Mouse (Mus musculus) midbrain, embryonic 12.5 days (tissue): ENCODE measurements around the gene Dnal1. TPM values are rescaled to one million over a fixed set of nuclear protein-coding genes. Genes with fewer than 3 reads are reported as not detected.

ENCODE experiments used
- ATAC-seq: fragments of 200-750 bp; cut with Nextera tagmentation; 2 replicates; pipeline ENCODE4 v1.8.0; 2017; ENCODE audit warnings: low read depth, moderate TSS enrichment, moderate library complexity; ENCODE audit not compliant: low FRiP score
- H3K27ac ChIP-seq: fragments of 300-500 bp; sonication (generic); replicated peaks from 2 replicates; pipeline ENCODE4 v1.5.1; 2016; ENCODE audit warnings: mild to moderate bottlenecking
- H3K27me3 ChIP-seq: fragments of 300-500 bp; sonication (generic); 2 replicates; pipeline ENCODE4 v1.6.1; 2016; ENCODE audit warnings: mild to moderate bottlenecking
- H3K36me3 ChIP-seq: fragments of 300-500 bp; sonication (generic); 2 replicates; pipeline ENCODE4 v1.6.1; 2016
- H3K4me1 ChIP-seq: fragments of 300-500 bp; sonication (generic); 2 replicates; pipeline ENCODE4 v1.6.1; 2016
- H3K4me2 ChIP-seq: fragments of 300-500 bp; sonication (generic); replicated peaks from 2 replicates; pipeline ENCODE4 v1.6.1; 2016; ENCODE audit warnings: mild to moderate bottlenecking, moderate library complexity
- H3K4me3 ChIP-seq: fragments of 300-500 bp; sonication (generic); 2 replicates; pipeline ENCODE4 v1.5.1; 2016; ENCODE audit warnings: mild to moderate bottlenecking
- H3K9ac ChIP-seq: fragments of 300-500 bp; sonication (generic); replicated peaks from 2 replicates; pipeline ENCODE4 v1.6.1; 2016; ENCODE audit warnings: mild to moderate bottlenecking, moderate library complexity
- H3K9me3 ChIP-seq: fragments of 300-500 bp; sonication (generic); 2 replicates; pipeline ENCODE4 v1.6.1; 2016; ENCODE audit warnings: mild to moderate bottlenecking
- WGBS: fragments of 180-500 bp; shearing (Covaris S2); methylation state at CpG from one replicate; pipeline ENCODE4 v1.1.7; 2016; 5-methylcytosine and 5-hydroxymethylcytosine counted together
- polyA plus RNA-seq: library from polyadenylated mRNA; unstranded; fragments of >200 nt; fragmentation: Nextera tagmentation; extraction: Ambion mirVana; gene quantifications from 2 replicates; pipeline ENCODE4 v1.2.1, GENCODE M21; 2016

The Dnal1 gene
- polyA plus RNA-seq, 1 experiment from 2014 or later = 7.4 TPM

- Histone ChIP-seq H3K4me3 (no peak overlapping the region), H3K27me3 (no peaks in the 10 kb centered on the region), H3K36me3 (peaks cover 4% of the 10 kb centered on the region), H3K4me2 (no peak overlapping the region), H3K9me3 (no peaks in the 10 kb centered on the region), H3K4me1 (peaks cover 63% of the 10 kb centered on the region), H3K9ac (no peak overlapping the region), H3K27ac (no peak overlapping the region)
- 62% methylated on average over 10 of the region's 10 CpGs for WGBS
- ATAC-seq = no peak
These were observed 64.7 kb downstream of the Dnal1 start for GRCm38 (mm10) chr12:84178652-84179445.

GRCm38 (mm10) chr12:84180090-84180489 is 65.9 kb downstream of the Dnal1 start:
- WGBS = 80% methylated on average over 3 of the region's 3 CpGs
- H3K9me3 ChIP-seq = no peaks in the 10 kb centered on the region
- no peak for ATAC-seq
- no peak overlapping the region for H3K4me2 ChIP-seq
- no peaks in the 10 kb centered on the region for H3K27me3 ChIP-seq
- H3K36me3 ChIP-seq = no peaks in the 10 kb centered on the region
- H3K4me3 ChIP-seq = no peak overlapping the region
- peaks cover 63% of the 10 kb centered on the region for H3K4me1 ChIP-seq
- H3K27ac ChIP-seq = no peak overlapping the region
- no peak overlapping the region for H3K9ac ChIP-seq

GRCm38 (mm10) chr12:84180701-84181435 is 66.7 kb downstream of the Dnal1 start:
- 79% methylated on average over 8 of the region's 8 CpGs for WGBS
- no peaks in the 10 kb centered on the region for H3K36me3 ChIP-seq
- peak overlapping the region; percentile 65 for H3K27ac ChIP-seq
- no peaks in the 10 kb centered on the region for H3K27me3 ChIP-seq
- no peaks in the 10 kb centered on the region for H3K9me3 ChIP-seq
- ATAC-seq = peak; percentile 76
- no peak overlapping the region for H3K4me3 ChIP-seq
- H3K4me1 ChIP-seq = peaks cover 60% of the 10 kb centered on the region
- no peak overlapping the region for H3K9ac ChIP-seq
- H3K4me2 ChIP-seq = peak overlapping the region; percentile 10; the same call in 1 of the 2 replicates

GRCm38 (mm10) chr12:84181999-84182398 is 67.8 kb downstream of the Dnal1 start:
- ATAC-seq = no peak
- 74% methylated on average over 6 of the region's 6 CpGs for WGBS
- Histone ChIP-seq H3K9ac (no peak overlapping the region), H3K4me3 (no peak overlapping the region), H3K27me3 (no peaks in the 10 kb centered on the region), H3K9me3 (no peaks in the 10 kb centered on the region), H3K4me2 (no peak overlapping the region), H3K36me3 (0 out of 2 replicates have a peak, but pooled peaks cover 5% of the 10 kb centered on the region), H3K27ac (peak overlapping the region; percentile 65; the same call in 1 of the 2 replicates), H3K4me1 (peaks cover 54% of the 10 kb centered on the region)

GRCm38 (mm10) chr12:84184979-84185378 is 70.8 kb downstream of the Dnal1 start:
- Histone ChIP-seq H3K4me2 (no peak overlapping the region), H3K9ac (no peak overlapping the region), H3K4me1 (peaks cover 63% of the 10 kb centered on the region), H3K4me3 (no peak overlapping the region), H3K27me3 (peaks cover 5% of the 10 kb centered on the region; the same call in 1 of the 2 replicates), H3K27ac (no peak overlapping the region), H3K9me3 (no peaks in the 10 kb centered on the region), H3K36me3 (0 out of 2 replicates have a peak, but pooled peaks cover 5% of the 10 kb centered on the region)
- no peak for ATAC-seq
- 93% methylated on average over 5 of the region's 5 CpGs for WGBS

- Histone ChIP-seq H3K4me2 (no peak overlapping the region), H3K36me3 (0 out of 2 replicates have a peak, but pooled peaks cover 5% of the 10 kb centered on the region), H3K4me3 (no peak overlapping the region), H3K9ac (no peak overlapping the region), H3K27me3 (peaks cover 5% of the 10 kb centered on the region; the same call in 1 of the 2 replicates), H3K9me3 (no peaks in the 10 kb centered on the region), H3K27ac (no peak overlapping the region), H3K4me1 (peaks cover 63% of the 10 kb centered on the region)
- ATAC-seq = no peak
- WGBS = 72% methylated on average over 6 of the region's 6 CpGs
These were observed 71.4 kb downstream of the Dnal1 start for GRCm38 (mm10) chr12:84185547-84185946.

- Histone ChIP-seq H3K4me2 (no peak overlapping the region), H3K36me3 (0 out of 2 replicates have a peak, but pooled peaks cover 5% of the 10 kb centered on the region), H3K4me1 (peaks cover 63% of the 10 kb centered on the region), H3K9ac (no peak overlapping the region), H3K9me3 (no peaks in the 10 kb centered on the region), H3K27me3 (peaks cover 5% of the 10 kb centered on the region; the same call in 1 of the 2 replicates), H3K4me3 (no peak overlapping the region), H3K27ac (no peak overlapping the region)
- no peak for ATAC-seq
- 56% methylated on average over 3 of the region's 3 CpGs for WGBS
These were observed 72.4 kb downstream of the Dnal1 start for GRCm38 (mm10) chr12:84186536-84186935.

- peaks cover 5% of the 10 kb centered on the region; the same call in 1 of the 2 replicates for H3K27me3 ChIP-seq
- no peak overlapping the region for H3K4me3 ChIP-seq
- H3K4me2 ChIP-seq = no peak overlapping the region
- H3K36me3 ChIP-seq = 0 out of 2 replicates have a peak, but pooled peaks cover 5% of the 10 kb centered on the region
- no peaks in the 10 kb centered on the region for H3K9me3 ChIP-seq
- peaks cover 63% of the 10 kb centered on the region for H3K4me1 ChIP-seq
- H3K27ac ChIP-seq = no peak overlapping the region
- whole genome bisulfite sequencing = 77% methylated on average over 5 of the region's 5 CpGs
- no peak for ATAC-seq
- no peak overlapping the region for H3K9ac ChIP-seq
These were observed 72.8 kb downstream of the Dnal1 start for GRCm38 (mm10) chr12:84186950-84187349.

GRCm38 (mm10) chr12:84187752-84188601 is 73.8 kb downstream of the Dnal1 start:
- Histone ChIP-seq H3K4me3 (no peak overlapping the region), H3K9me3 (no peaks in the 10 kb centered on the region), H3K36me3 (0 out of 2 replicates have a peak, but pooled peaks cover 5% of the 10 kb centered on the region), H3K4me1 (peaks cover 67% of the 10 kb centered on the region), H3K9ac (no peak overlapping the region; the same call in 1 of the 2 replicates), H3K27me3 (peaks cover 5% of the 10 kb centered on the region; the same call in 1 of the 2 replicates), H3K27ac (no peak overlapping the region), H3K4me2 (no peak overlapping the region)
- ATAC-seq = no peak
- 85% methylated on average over 15 of the region's 15 CpGs for WGBS

GRCm38 (mm10) chr12:84188881-84189444 is 74.8 kb downstream of the Dnal1 start:
- ATAC-seq = no peak
- H3K4me3 ChIP-seq = no peak overlapping the region
- 74% methylated on average over 14 of the region's 14 CpGs for WGBS
- H3K36me3 ChIP-seq = 0 out of 2 replicates have a peak, but pooled peaks cover 5% of the 10 kb centered on the region
- no peak overlapping the region for H3K9ac ChIP-seq
- peaks cover 67% of the 10 kb centered on the region for H3K4me1 ChIP-seq
- H3K4me2 ChIP-seq = no peak overlapping the region
- no peak overlapping the region for H3K27ac ChIP-seq
- H3K9me3 ChIP-seq = no peaks in the 10 kb centered on the region
- peaks cover 5% of the 10 kb centered on the region; the same call in 1 of the 2 replicates for H3K27me3 ChIP-seq
